Mouse (Mus musculus): ENCODE data around the gene Suco.

DNA sequence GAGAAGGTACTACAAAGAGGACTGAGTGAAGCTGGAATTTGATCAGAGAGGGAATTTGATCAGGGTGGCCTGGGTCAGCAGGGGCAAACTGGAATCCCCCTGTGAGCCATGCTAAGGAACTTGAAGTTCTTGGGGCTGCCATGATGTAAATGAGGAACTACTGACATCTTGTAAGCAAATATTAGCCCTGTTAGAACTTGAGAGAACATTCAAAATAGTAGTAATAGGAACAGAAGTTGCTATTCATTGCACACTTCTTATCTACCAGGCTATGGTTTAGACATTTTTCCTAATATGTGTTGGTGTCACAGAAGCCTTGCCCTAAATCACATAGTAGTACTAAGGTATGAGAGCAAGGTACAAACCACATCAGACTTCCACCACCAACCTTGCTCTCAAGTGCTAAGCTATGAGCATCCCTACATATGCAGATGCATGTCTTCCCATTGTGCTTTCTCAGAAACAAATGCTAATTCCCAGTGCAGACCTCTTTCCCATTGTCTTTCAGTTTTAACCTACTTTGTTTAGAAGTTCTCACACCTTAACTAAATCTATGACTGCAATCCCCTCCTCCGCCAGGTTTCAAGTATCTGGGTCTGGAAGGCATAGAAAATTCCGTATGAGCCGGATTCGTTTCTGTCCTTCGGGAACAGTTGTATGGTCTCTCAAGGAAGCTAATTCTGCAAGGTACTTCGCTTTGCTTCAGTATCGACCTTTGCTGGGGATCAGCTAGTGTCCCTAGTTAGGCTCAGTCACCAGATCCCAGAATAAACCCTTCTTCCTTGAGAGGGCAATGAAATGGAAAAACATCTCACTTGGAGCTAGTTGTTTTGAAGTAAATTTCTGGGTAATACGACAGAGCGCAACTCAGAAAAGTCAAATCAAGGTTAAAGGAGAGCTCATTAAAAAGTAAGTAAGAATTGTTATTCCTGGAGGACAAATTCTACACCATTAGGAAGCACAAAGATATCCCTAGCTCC lies 44.3 kb upstream of the Suco start:
- no peak for TF ChIP-seq CTCF (conservative IDR thresholded peaks at IDR 0.05; ENCODE audit: insufficient read depth, insufficient read length, low read depth, low read length)
- TF ChIP-seq POLR2A (IDR thresholded peaks at IDR 0.05; ENCODE audit: low read depth, low read length) = no peak

All from kidney, adult 2 months (tissue).